9 mouse cellular contexts compared by ENCODE assay signal in genomic region chr14:40948522-40948921, GRCm38 (mm10). TPM values are rescaled to one million over a fixed set of nuclear protein-coding genes. Genes with fewer than 3 reads are reported as not detected.
DNase-seq lines count a peak whose midpoint lies in the region; ATAC-seq and TF ChIP-seq lines count a peak whose summit lies in the region.
"Had no signal": no experiment of that assay in that cellular context is flagged by ENCODE, and none has a peak within 500 bp of the region (broad histone marks: within the 10 kb centered on the region; RNA-seq: fewer than 3 reads in every experiment).

No protein-coding gene starts in this region.

- H3K36me3 ChIP-seq in kidney, embryonic 14.5 days (ENCODE audit: control insufficient read depth, insufficient read depth, low read length) = peaks cover 5% of the 10 kb centered on the region; the same call in 1 of the 2 replicates
- peaks cover 62% of the 10 kb centered on the region for H3K36me3 ChIP-seq in G1E (replicated peaks)
- 0 out of 2 replicates have a peak, but pooled peaks cover 3% of the 10 kb centered on the region for H3K36me3 ChIP-seq in intestine, postnatal 0 days (ENCODE audit: control insufficient read depth, insufficient read depth)

- no peaks in the 10 kb centered on the region for H3K27me3 ChIP-seq in kidney, embryonic 14.5 days (ENCODE audit: control insufficient read depth, insufficient read depth, low read length)
- no peaks in the 10 kb centered on the region for H3K27me3 ChIP-seq in G1E (ENCODE audit: insufficient read depth, low read length)
- no peaks in the 10 kb centered on the region for H3K27me3 ChIP-seq in intestine, postnatal 0 days (replicated peaks; ENCODE audit: control insufficient read depth, insufficient read depth, low read length)

- peaks cover 31% of the 10 kb centered on the region for H3K4me1 ChIP-seq in kidney, embryonic 14.5 days (ENCODE audit: control insufficient read depth, insufficient read depth, low read length)
- H3K4me1 ChIP-seq in G1E (ENCODE audit: insufficient read depth, low read depth, low read length) = peaks cover 79% of the 10 kb centered on the region
- H3K4me1 ChIP-seq in intestine, postnatal 0 days (replicated peaks; ENCODE audit: control insufficient read depth, insufficient read depth, low read length) = peaks cover 12% of the 10 kb centered on the region

- H3K4me3 ChIP-seq in kidney, embryonic 14.5 days (ENCODE audit: low read length) = no peak overlapping the region
- peak overlapping the region; percentile 66; the same call in 1 of the 2 replicates for H3K4me3 ChIP-seq in G1E (ENCODE audit: low read depth, low read length)
- H3K4me3 ChIP-seq in intestine, postnatal 0 days (ENCODE audit: low read depth, low read length) = no peak overlapping the region

- H3K27ac ChIP-seq in kidney, embryonic 14.5 days (ENCODE audit: low read depth, low read length) = no peak overlapping the region
- H3K27ac ChIP-seq in intestine, postnatal 0 days (ENCODE audit: low read depth, low read length) = peak overlapping the region; percentile 10

- no peak overlapping the region for H3K9ac ChIP-seq in kidney, embryonic 14.5 days (ENCODE audit: low read depth, low read length)
- no peak overlapping the region for H3K9ac ChIP-seq in intestine, postnatal 0 days (ENCODE audit: low read depth, low read length)

- no peak for TF ChIP-seq CTCF in G1E (IDR thresholded peaks at IDR 0.05; ENCODE audit: low read depth, low read length)
- TF ChIP-seq CTCF in intestine, postnatal 0 days (IDR thresholded peaks at IDR 0.05; ENCODE audit: low read depth) = no peak

- DNase-seq in kidney, adult 9 months = no peak
- DNase-seq in 3134 (ENCODE audit: extremely low read depth, insufficient read length, low spot score) (peak; percentile 14), G1E (ENCODE audit: low spot score) (no peak)
- DNase-seq in retina, postnatal 1 day = no peak
- no peak for DNase-seq in right cerebral cortex, postnatal 4 days

- 71% methylated on average over 5 of the region's 5 CpGs for whole genome bisulfite sequencing in kidney, embryonic 14.5 days
- WGBS in intestine, postnatal 0 days = 85% methylated on average over 5 of the region's 5 CpGs

- ATAC-seq in kidney, embryonic 14.5 days (ENCODE audit: low FRiP score, low TSS enrichment) = 0 out of 2 replicates have a peak, but pooled peaks have one; percentile 14
- no peak for ATAC-seq in G1E (ENCODE audit: extremely low read depth, insufficient number of reproducible peaks, low FRiP score, poor library complexity, severe bottlenecking)
- ATAC-seq in intestine, postnatal 0 days = no peak
- ATAC-seq in cerebellum, adult (ENCODE audit: insufficient number of reproducible peaks, low FRiP score, low TSS enrichment) = no peak

- H3K9me3 ChIP-seq in kidney, embryonic 14.5 days (ENCODE audit: control insufficient read depth, low read length) = no peaks in the 10 kb centered on the region
- H3K9me3 ChIP-seq in G1E (replicated peaks) = no peaks in the 10 kb centered on the region
- H3K9me3 ChIP-seq in intestine, postnatal 0 days (ENCODE audit: control insufficient read depth) = no peaks in the 10 kb centered on the region

- no peak overlapping the region for H3K4me2 ChIP-seq in kidney, embryonic 14.5 days (replicated peaks; ENCODE audit: low read depth, low read length)
- H3K4me2 ChIP-seq in intestine, postnatal 0 days (replicated peaks; ENCODE audit: low read depth) = peak overlapping the region; percentile 27; the same call in 1 of the 2 replicates

RNA-seq across cellular contexts. Expression of gene Tspan14, which starts 18.1 kb away (rescaled TPM):
- polyA plus RNA-seq in kidney, embryonic 14.5 days (2014; fragmentation: Nextera tagmentation; extraction: Ambion mirVana) = 67.4 and 118 TPM in 2 replicates
- total RNA-seq in G1E (2014; fragmentation: Nextera tagmentation) (32.3 and 36.3 TPM in 2 replicates), G1E (2017) (23.4 and 27.2 TPM in 2 replicates)
- polyA plus RNA-seq in G1E (2012) = 7.5 and 10.3 TPM in 2 replicates
- 30.5 and 33.3 TPM in 2 replicates for polyA plus RNA-seq in intestine, postnatal 0 days (2015; fragmentation: Nextera tagmentation; extraction: Ambion mirVana)

RNA-seq across cellular contexts. Expression of gene Sh2d4b, which starts 55.5 kb away (rescaled TPM):
- polyA plus RNA-seq in kidney, embryonic 14.5 days (2014; fragmentation: Nextera tagmentation; extraction: Ambion mirVana) = 0.57 and 0.65 TPM in 2 replicates
- total RNA-seq in G1E (2014; fragmentation: Nextera tagmentation) (not detected in 2 replicates), G1E (2017) (0.12 and 0.27 TPM in 2 replicates)
- 0.06 and 0.07 TPM in 2 replicates for polyA plus RNA-seq in G1E (2012)
- polyA plus RNA-seq in intestine, postnatal 0 days (2015; fragmentation: Nextera tagmentation; extraction: Ambion mirVana) = not detected in 2 replicates
- total RNA-seq: megakaryocyte progenitor cell, adult 5-6 weeks had no signal
